In the genomic region with DNA sequence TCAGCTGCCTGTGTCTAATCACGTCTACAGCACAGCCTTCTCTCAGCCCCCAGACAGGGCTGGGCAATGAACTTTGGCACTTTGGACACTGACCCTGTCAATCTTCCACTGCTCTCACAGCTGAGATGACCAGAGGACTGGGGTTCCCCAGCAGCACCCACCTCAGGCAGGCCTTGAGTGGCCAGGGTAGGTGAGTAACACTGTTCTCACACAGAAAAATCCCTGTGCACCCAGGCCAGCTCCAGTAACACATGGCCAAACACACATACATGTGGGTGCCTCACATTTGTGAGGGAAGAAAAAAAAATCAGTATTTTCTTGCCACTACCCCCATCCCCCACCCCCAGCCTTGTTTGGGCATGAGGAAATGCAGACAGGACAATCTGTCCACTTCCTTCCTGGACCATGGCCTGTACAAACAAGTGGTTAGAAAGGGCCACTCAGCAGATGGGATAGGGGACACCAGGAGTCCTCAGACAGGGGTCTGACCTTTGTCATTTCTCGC, we compare ENCODE assay signal across 14 mouse cellular contexts. TPM values are rescaled to one million over a fixed set of nuclear protein-coding genes. Genes with fewer than 3 reads are reported as not detected.
A peak's percentile ranks its signal among the peaks of the same experiment; 100 is the strongest.
DNase-seq lines count a peak whose midpoint lies in the region; ATAC-seq and TF ChIP-seq lines count a peak whose summit lies in the region.
"Had no signal": no experiment of that assay in that cellular context is flagged by ENCODE, and none has a peak within 500 bp of the region (broad histone marks: within the 10 kb centered on the region; RNA-seq: fewer than 3 reads in every experiment).

No protein-coding gene starts in this region.

- peak overlapping the region; percentile 51 for H3K27ac ChIP-seq in heart, embryonic 13.5 days (replicated peaks)
- H3K27ac ChIP-seq in bone marrow macrophage, adult 2 months (ENCODE audit: insufficient read depth, low read depth, low read length) = peak overlapping the region; percentile 93
- peak overlapping the region; percentile 56 for H3K27ac ChIP-seq in kidney, embryonic 15.5 days
- peak overlapping the region; percentile 75 for H3K27ac ChIP-seq in liver, embryonic 16.5 days (ENCODE audit: low read length)
- H3K27ac ChIP-seq: neural tube, embryonic 12.5 days; stomach, embryonic 15.5 days had no signal

- no peak for TF ChIP-seq POLR2A in bone marrow macrophage, adult 2 months (IDR thresholded peaks at IDR 0.05; ENCODE audit: borderline replicate concordance, low read depth, low read length)

- H3K4me2 ChIP-seq in heart, embryonic 13.5 days = no peak overlapping the region
- H3K4me2 ChIP-seq in kidney, embryonic 15.5 days = no peak overlapping the region
- no peak overlapping the region for H3K4me2 ChIP-seq in liver, embryonic 16.5 days (ENCODE audit: low read depth, low read length)
- H3K4me2 ChIP-seq: hindbrain, embryonic 14.5 days; midbrain, embryonic 11.5 days; neural tube, embryonic 12.5 days; stomach, embryonic 15.5 days had no signal

- no peak overlapping the region for H3K9ac ChIP-seq in heart, embryonic 13.5 days
- no peak overlapping the region for H3K9ac ChIP-seq in kidney, embryonic 15.5 days
- H3K9ac ChIP-seq in liver, embryonic 16.5 days (ENCODE audit: low read depth, low read length) = no peak overlapping the region
- H3K9ac ChIP-seq: hindbrain, embryonic 14.5 days; neural tube, embryonic 12.5 days; stomach, embryonic 15.5 days had no signal

- H3K4me1 ChIP-seq in heart, embryonic 13.5 days = peaks cover 51% of the 10 kb centered on the region
- H3K4me1 ChIP-seq in bone marrow macrophage, adult 2 months (ENCODE audit: control insufficient read depth, insufficient read depth, low read length) = peaks cover 63% of the 10 kb centered on the region
- peaks cover 10% of the 10 kb centered on the region; the same call in 1 of the 2 replicates for H3K4me1 ChIP-seq in kidney, embryonic 15.5 days
- peaks cover 19% of the 10 kb centered on the region for H3K4me1 ChIP-seq in liver, embryonic 16.5 days (ENCODE audit: control insufficient read depth, low read depth, low read length)
- H3K4me1 ChIP-seq: neural tube, embryonic 12.5 days; stomach, embryonic 15.5 days had no signal

- no peaks in the 10 kb centered on the region for H3K9me3 ChIP-seq in heart, embryonic 13.5 days
- H3K9me3 ChIP-seq in kidney, embryonic 15.5 days (replicated peaks) = no peaks in the 10 kb centered on the region
- no peaks in the 10 kb centered on the region for H3K9me3 ChIP-seq in liver, embryonic 16.5 days (replicated peaks; ENCODE audit: control insufficient read depth, low read length)
- H3K9me3 ChIP-seq: neural tube, embryonic 12.5 days; stomach, embryonic 15.5 days had no signal

- 51% methylated on average over 2 of the region's 2 CpGs for WGBS in heart, embryonic 13.5 days
- 63% methylated on average over 2 of the region's 2 CpGs for WGBS in kidney, embryonic 15.5 days
- 53% methylated on average over 2 of the region's 2 CpGs for WGBS in liver, embryonic 16.5 days (ENCODE audit: insufficient replicate concordance)

- intact Hi-C loops in heart, postnatal 10 days (cut with DNase I) = no loop called here

- no peaks in the 10 kb centered on the region for H3K27me3 ChIP-seq in heart, embryonic 13.5 days (replicated peaks)
- H3K27me3 ChIP-seq in kidney, embryonic 15.5 days = no peaks in the 10 kb centered on the region
- H3K27me3 ChIP-seq in liver, embryonic 16.5 days (ENCODE audit: control insufficient read depth, insufficient read depth, low read depth, low read length) = no peaks in the 10 kb centered on the region
- H3K27me3 ChIP-seq: neural tube, embryonic 12.5 days; stomach, embryonic 15.5 days had no signal

- no peak overlapping the region for H3K4me3 ChIP-seq in heart, embryonic 13.5 days
- no peak overlapping the region for H3K4me3 ChIP-seq in bone marrow macrophage, adult 2 months (ENCODE audit: insufficient read depth, low read length)
- H3K4me3 ChIP-seq in kidney, embryonic 15.5 days (replicated peaks) = no peak overlapping the region
- peak overlapping the region; percentile 11; the same call in 1 of the 2 replicates for H3K4me3 ChIP-seq in liver, embryonic 16.5 days (ENCODE audit: low read depth, low read length)
- H3K4me3 ChIP-seq: neural tube, embryonic 12.5 days; stomach, embryonic 15.5 days had no signal

- no peak for TF ChIP-seq CTCF in bone marrow macrophage, adult 2 months (IDR thresholded peaks at IDR 0.05; ENCODE audit: low read depth, low read length)

- H3K36me3 ChIP-seq in heart, embryonic 13.5 days = peaks cover 100% of the 10 kb centered on the region
- peaks cover 99% of the 10 kb centered on the region for H3K36me3 ChIP-seq in kidney, embryonic 15.5 days
- H3K36me3 ChIP-seq in liver, embryonic 16.5 days (ENCODE audit: control insufficient read depth, insufficient read depth) = peaks cover 42% of the 10 kb centered on the region

- ATAC-seq in heart, embryonic 13.5 days (ENCODE audit: extremely low read depth, insufficient number of reproducible peaks, low FRiP score, low TSS enrichment) = no peak
- peak; percentile 40; the same call in 1 of the 2 replicates for ATAC-seq in kidney, embryonic 15.5 days (replicated peaks; ENCODE audit: low FRiP score)
- peak; percentile 81 for ATAC-seq in liver, embryonic 16.5 days (ENCODE audit: low read depth)
- no peak for ATAC-seq in megakaryocyte progenitor cell, adult 5-6 weeks (replicated peaks; ENCODE audit: poor library complexity)

- DNase-seq in heart, postnatal 10 days = no peak
- no peak for DNase-seq in frontal cortex, adult 2 months (ENCODE audit: extremely low spot score in 1 of 2, low spot score in 1 of 2)
- no peak for DNase-seq in right cerebral cortex, postnatal 36 days (ENCODE audit: low spot score in 2 of 2)
- DNase-seq: right cerebral cortex, adult 18-20 months had no signal

RNA-seq across cellular contexts. Expression of a gene that starts 14.4 kb away (rescaled TPM):
- polyA plus RNA-seq in heart, embryonic 13.5 days (2015; fragmentation: Nextera tagmentation; extraction: Ambion mirVana) = 43.2 and 49.5 TPM in 2 replicates
- 10 to 100 TPM; 77.3 to 78.9 TPM for total RNA-seq in heart, postnatal 10 days (2021)
- 1,445 and 1,606 TPM in 2 replicates for polyA plus RNA-seq in bone marrow macrophage, adult 2 months (2012; ENCODE audit: insufficient read depth, insufficient read length, missing spikeins)
- polyA plus RNA-seq in kidney, embryonic 15.5 days (2015; fragmentation: Nextera tagmentation; extraction: Ambion mirVana) = 32.6 and 40.6 TPM in 2 replicates
- 25.8 and 32.2 TPM in 2 replicates for polyA plus RNA-seq in liver, embryonic 16.5 days (2015; fragmentation: Nextera tagmentation; extraction: Ambion mirVana)
- total RNA-seq in megakaryocyte progenitor cell, adult 5-6 weeks (2015) = 3.2 and 6.7 TPM in 2 replicates
- 0.44 and 0.87 TPM in 2 replicates for total RNA-seq in megakaryocyte progenitor cell, adult 5-6 weeks (2017)
- 15.5 and 19.1 TPM in 2 replicates for polyA plus RNA-seq in frontal cortex, adult 2 months (2012; rRNA removed)
- total RNA-seq: common myeloid progenitor, adult 5-6 weeks had no signal

RNA-seq across cellular contexts. Expression of a gene that starts 25.3 kb away (rescaled TPM):
- polyA plus RNA-seq in heart, embryonic 13.5 days (2015; fragmentation: Nextera tagmentation; extraction: Ambion mirVana) = 3,442 and 4,164 TPM in 2 replicates
- total RNA-seq in heart, postnatal 10 days (2021) = 1,000 to 10,000 TPM; 5,439 to 5,458 TPM
- polyA plus RNA-seq in bone marrow macrophage, adult 2 months (2012; ENCODE audit: insufficient read depth, insufficient read length, missing spikeins) = 4.0 and 4.1 TPM in 2 replicates
- 19.5 and 33.2 TPM in 2 replicates for polyA plus RNA-seq in kidney, embryonic 15.5 days (2015; fragmentation: Nextera tagmentation; extraction: Ambion mirVana)
- polyA plus RNA-seq in liver, embryonic 16.5 days (2015; fragmentation: Nextera tagmentation; extraction: Ambion mirVana) = 80.6 and 93.1 TPM in 2 replicates
- total RNA-seq in megakaryocyte progenitor cell, adult 5-6 weeks (2015) = 0.94 TPM in 1 of 2 replicates, not detected in the other
- total RNA-seq in megakaryocyte progenitor cell, adult 5-6 weeks (2017) = 0.54 and 0.87 TPM in 2 replicates
- polyA plus RNA-seq in frontal cortex, adult 2 months (2012; rRNA removed) = 51.3 and 55.5 TPM in 2 replicates
- total RNA-seq: common myeloid progenitor, adult 5-6 weeks had no signal

RNA-seq across cellular contexts. Expression of a gene that starts 33.9 kb away (rescaled TPM):
- polyA plus RNA-seq in heart, embryonic 13.5 days (2015; fragmentation: Nextera tagmentation; extraction: Ambion mirVana) = 340 and 345 TPM in 2 replicates
- total RNA-seq in heart, postnatal 10 days (2021) = 100 to 1,000 TPM; 234 to 236 TPM
- polyA plus RNA-seq in bone marrow macrophage, adult 2 months (2012; ENCODE audit: insufficient read depth, insufficient read length, missing spikeins) = 366 and 398 TPM in 2 replicates
- polyA plus RNA-seq in kidney, embryonic 15.5 days (2015; fragmentation: Nextera tagmentation; extraction: Ambion mirVana) = 351 and 428 TPM in 2 replicates
- polyA plus RNA-seq in liver, embryonic 16.5 days (2015; fragmentation: Nextera tagmentation; extraction: Ambion mirVana) = 94.9 and 112 TPM in 2 replicates
- 94.2 and 113 TPM in 2 replicates for total RNA-seq in megakaryocyte progenitor cell, adult 5-6 weeks (2015)
- 69.7 and 88.2 TPM in 2 replicates for total RNA-seq in megakaryocyte progenitor cell, adult 5-6 weeks (2017)
- polyA plus RNA-seq in frontal cortex, adult 2 months (2012; rRNA removed) = 343 and 370 TPM in 2 replicates

RNA-seq across cellular contexts. Expression of a gene that starts 34.8 kb away (rescaled TPM):
- polyA plus RNA-seq in heart, embryonic 13.5 days (2015; fragmentation: Nextera tagmentation; extraction: Ambion mirVana) = 0.51 TPM in 2 replicates
- 10 to 100 TPM; 15.1 to 16.9 TPM for total RNA-seq in heart, postnatal 10 days (2021)
- polyA plus RNA-seq in bone marrow macrophage, adult 2 months (2012; ENCODE audit: insufficient read depth, insufficient read length, missing spikeins) = not detected in 2 replicates
- polyA plus RNA-seq in kidney, embryonic 15.5 days (2015; fragmentation: Nextera tagmentation; extraction: Ambion mirVana) = 3.7 and 3.8 TPM in 2 replicates
- 0.04 TPM in 2 replicates for polyA plus RNA-seq in liver, embryonic 16.5 days (2015; fragmentation: Nextera tagmentation; extraction: Ambion mirVana)
- 0.02 TPM in 1 of 2 replicates, not detected in the other for total RNA-seq in megakaryocyte progenitor cell, adult 5-6 weeks (2015)
- total RNA-seq in megakaryocyte progenitor cell, adult 5-6 weeks (2017) = 0.04 TPM in 1 of 2 replicates, not detected in the other
- polyA plus RNA-seq in frontal cortex, adult 2 months (2012; rRNA removed) = 3.5 and 3.9 TPM in 2 replicates
- total RNA-seq: common myeloid progenitor, adult 5-6 weeks had no signal

RNA-seq across cellular contexts. Expression of a gene that starts 52.0 kb away (rescaled TPM):
- 300 and 318 TPM in 2 replicates for polyA plus RNA-seq in heart, embryonic 13.5 days (2015; fragmentation: Nextera tagmentation; extraction: Ambion mirVana)
- 10 to 100 TPM; 53.1 to 57.7 TPM for total RNA-seq in heart, postnatal 10 days (2021)
- 135 and 136 TPM in 2 replicates for polyA plus RNA-seq in bone marrow macrophage, adult 2 months (2012; ENCODE audit: insufficient read depth, insufficient read length, missing spikeins)
- polyA plus RNA-seq in kidney, embryonic 15.5 days (2015; fragmentation: Nextera tagmentation; extraction: Ambion mirVana) = 373 and 384 TPM in 2 replicates
- 149 and 179 TPM in 2 replicates for polyA plus RNA-seq in liver, embryonic 16.5 days (2015; fragmentation: Nextera tagmentation; extraction: Ambion mirVana)
- total RNA-seq in megakaryocyte progenitor cell, adult 5-6 weeks (2015) = 90.7 and 110 TPM in 2 replicates
- total RNA-seq in megakaryocyte progenitor cell, adult 5-6 weeks (2017) = 136 and 153 TPM in 2 replicates
- 20.2 and 21.4 TPM in 2 replicates for polyA plus RNA-seq in frontal cortex, adult 2 months (2012; rRNA removed)

Comparison
In these comparisons a context has a peak if more than half of its experiments do, and no peak if none do; other contexts are left out.
1. ATAC-seq: peak in kidney, embryonic 15.5 days (single experiment) and liver, embryonic 16.5 days (single experiment); none in heart, embryonic 13.5 days (single experiment) and megakaryocyte progenitor cell, adult 5-6 weeks (single experiment).
2. RNA of a gene that starts 14.4 kb away (polyA plus RNA-seq): 1,445 to 1,606 TPM in bone marrow macrophage, adult 2 months; 43.2 to 49.5 TPM in heart, embryonic 13.5 days, 32.6 to 40.6 TPM in kidney, embryonic 15.5 days, 25.8 to 32.2 TPM in liver, embryonic 16.5 days and 15.5 to 19.1 TPM in frontal cortex, adult 2 months; every median in the first group is over 10 times any median in the second.
3. RNA of a gene that starts 25.3 kb away (polyA plus RNA-seq): 3,442 to 4,164 TPM in heart, embryonic 13.5 days; 80.6 to 93.1 TPM in liver, embryonic 16.5 days, 51.3 to 55.5 TPM in frontal cortex, adult 2 months, 19.5 to 33.2 TPM in kidney, embryonic 15.5 days and 4.0 to 4.1 TPM in bone marrow macrophage, adult 2 months; every median in the first group is over 10 times any median in the second.
4. Peak in every context shown above with its lines, with median percentiles within 50 percentile points of each other: H3K27ac ChIP-seq.